Mouse (Mus musculus) gastrocnemius, adult 2 months (tissue): ENCODE measurements at regions not wholly inside any gene's neighbourhood (a gene's known extent, or its start where the extent isn't known, plus 50 kb on each side); places are given as distances from the start of the nearest gene placed in this dataset.

Experiments
- DNase-seq: peaks from one replicate; pipeline ENCODE4 v3.0.0; 2022
- H3K27ac ChIP-seq: fragments of 200-600 bp; 2 replicates; pipeline ENCODE4 v1.8.1; 2022; ENCODE audit warnings: mild to moderate bottlenecking
- H3K4me3 ChIP-seq: fragments of 200-600 bp; 2 replicates; pipeline ENCODE4 v1.8.1; 2022; ENCODE audit warnings: mild to moderate bottlenecking, moderate library complexity
- CTCF ChIP-seq: fragments of 200-600 bp; IDR thresholded peaks from 2 replicates; pipeline ENCODE4 v1.8.1; 2022; ENCODE audit warnings: antibody characterized with exemption, mild to moderate bottlenecking, moderate library complexity
- intact Hi-C: fragments of 180-260 bp; cut with DNase I; formaldehyde crosslinking; loops from one replicate; pipeline ENCODE4 v1.15.1; 2025

GRCm38 (mm10) chr12:107711675-107712074 is 223.2 kb downstream of the 3110018I06Rik start:
- Histone ChIP-seq H3K27ac (no peak overlapping the region), H3K4me3 (no peak overlapping the region)
- no peak for DNase-seq
- TF ChIP-seq CTCF = no peak
- intact Hi-C loops = no loop called here

- intact Hi-C loops = no loop called here
- DNase-seq = no peak
- TF ChIP-seq CTCF = no peak
- Histone ChIP-seq H3K4me3 (no peak overlapping the region), H3K27ac (no peak overlapping the region)
Observed at GRCm38 (mm10) chr12:107713191-107713590, 224.8 kb downstream of the 3110018I06Rik start.

GRCm38 (mm10) chr12:107714846-107715245 is 226.4 kb downstream of the 3110018I06Rik start:
- intact Hi-C loops = no loop called here
- TF ChIP-seq CTCF = no peak

GRCm38 (mm10) chr12:107715871-107716270 is 227.4 kb downstream of the 3110018I06Rik start:
- intact Hi-C loops = no loop called here
- no peak for TF ChIP-seq CTCF
- no peak overlapping the region for H3K4me3 ChIP-seq
- peak; percentile 31 for DNase-seq
- H3K27ac ChIP-seq = no peak overlapping the region

More at GRCm38 (mm10) chr12:107714846-107715245, 226.4 kb downstream of the 3110018I06Rik start:
- Histone ChIP-seq H3K27ac (no peak overlapping the region), H3K4me3 (no peak overlapping the region)
- DNase-seq = no peak

GRCm38 (mm10) chr12:107720941-107721340 is 232.5 kb downstream of the 3110018I06Rik start:
- intact Hi-C loops = no loop called here
- no peak for TF ChIP-seq CTCF
- no peak overlapping the region for H3K4me3 ChIP-seq

GRCm38 (mm10) chr12:107723062-107723859 is 234.8 kb downstream of the 3110018I06Rik start:
- intact Hi-C loops = no loop called here
- DNase-seq = no peak
- H3K27ac ChIP-seq = no peak overlapping the region
- TF ChIP-seq CTCF = no peak
- H3K4me3 ChIP-seq = no peak overlapping the region

More at GRCm38 (mm10) chr12:107720941-107721340, 232.5 kb downstream of the 3110018I06Rik start:
- H3K27ac ChIP-seq = no peak overlapping the region
- DNase-seq = no peak

- Histone ChIP-seq H3K27ac (no peak overlapping the region), H3K4me3 (no peak overlapping the region)
- no peak for TF ChIP-seq CTCF
- intact Hi-C loops = no loop called here
- DNase-seq = no peak
Observed at GRCm38 (mm10) chr12:107723860-107724320, 235.5 kb downstream of the 3110018I06Rik start.

- Histone ChIP-seq H3K4me3 (no peak overlapping the region), H3K27ac (no peak overlapping the region)
- TF ChIP-seq CTCF = no peak
- DNase-seq = no peak
- intact Hi-C loops = no loop called here
Observed at GRCm38 (mm10) chr12:107724467-107724866, 236.0 kb downstream of the 3110018I06Rik start.

- H3K27ac ChIP-seq = no peak overlapping the region
- no peak for DNase-seq
- H3K4me3 ChIP-seq = no peak overlapping the region
- no peak for TF ChIP-seq CTCF
- intact Hi-C loops = no loop called here
Observed at GRCm38 (mm10) chr12:107728865-107729264, 240.4 kb downstream of the 3110018I06Rik start.

GRCm38 (mm10) chr12:107729301-107729700 is 240.9 kb downstream of the 3110018I06Rik start:
- no peak for DNase-seq
- intact Hi-C loops = no loop called here
- no peak overlapping the region for H3K4me3 ChIP-seq
- H3K27ac ChIP-seq = no peak overlapping the region
- no peak for TF ChIP-seq CTCF

- intact Hi-C loops = no loop called here
- no peak for DNase-seq
- no peak overlapping the region for H3K4me3 ChIP-seq
- H3K27ac ChIP-seq = no peak overlapping the region
- TF ChIP-seq CTCF = no peak
Observed at GRCm38 (mm10) chr12:107730940-107731339, 242.5 kb downstream of the 3110018I06Rik start.

- Histone ChIP-seq H3K4me3 (no peak overlapping the region), H3K27ac (no peak overlapping the region)
- intact Hi-C loops = no loop called here
- TF ChIP-seq CTCF = no peak
- no peak for DNase-seq
Observed at GRCm38 (mm10) chr12:107734536-107734935, 246.1 kb downstream of the 3110018I06Rik start.

- Histone ChIP-seq H3K27ac (no peak overlapping the region), H3K4me3 (no peak overlapping the region)
- DNase-seq = no peak
- intact Hi-C loops = no loop called here
- TF ChIP-seq CTCF = no peak
Observed at GRCm38 (mm10) chr12:107742641-107743040, 254.2 kb downstream of the 3110018I06Rik start.

GRCm38 (mm10) chr12:107744822-107745221 is 256.4 kb downstream of the 3110018I06Rik start:
- intact Hi-C loops = no loop called here
- Histone ChIP-seq H3K27ac (no peak overlapping the region), H3K4me3 (no peak overlapping the region)
- no peak for DNase-seq
- no peak for TF ChIP-seq CTCF
